In the genomic region with DNA sequence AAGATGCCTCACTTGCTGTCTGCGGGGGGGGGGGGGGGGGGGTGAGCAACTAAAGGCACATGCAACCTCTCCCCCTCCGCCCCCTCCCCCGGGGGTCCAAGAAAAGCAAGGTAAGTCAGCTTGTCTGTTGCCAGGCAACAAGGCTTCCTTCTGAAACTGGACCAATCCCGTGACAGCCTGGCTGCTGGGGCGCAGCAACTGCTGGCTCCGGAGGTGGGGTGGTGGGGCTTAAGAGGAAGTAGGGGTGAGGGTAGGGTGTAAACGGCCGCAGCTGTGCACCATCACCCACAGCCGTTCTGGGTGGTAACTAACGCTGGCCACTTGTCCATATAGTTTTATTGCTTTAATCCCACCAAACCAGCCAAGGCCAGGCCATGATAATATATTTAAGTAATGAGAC, we compare ENCODE assay signal across 7 mouse cellular contexts.
DNase-seq lines count a peak whose midpoint lies in the region; ATAC-seq lines count a peak whose summit lies in the region.

No protein-coding gene starts in this region.

- peak; percentile 38 for DNase-seq in embryo, embryonic 11.5 days (ENCODE audit: low read depth, low spot score)
- peak; percentile 80 for DNase-seq in forebrain, embryonic 14.5 days (ENCODE audit: low spot score)
- peak; percentile 78 for DNase-seq in limb, embryonic 10.5 days (ENCODE audit: low spot score)
- DNase-seq in right cerebral cortex, adult 18-20 months = peak; percentile 49
- no peak for DNase-seq in heart, adult 9 months (ENCODE audit: low spot score in 2 of 2)

- H3K4me2 ChIP-seq in forebrain, embryonic 14.5 days (ENCODE audit: low read length) = peak overlapping the region; percentile 25
- no peak overlapping the region for H3K4me2 ChIP-seq in intestine, embryonic 15.5 days (replicated peaks)

- no peak overlapping the region; the same call in 1 of the 2 replicates for H3K9ac ChIP-seq in forebrain, embryonic 14.5 days (ENCODE audit: low read length)
- no peak overlapping the region for H3K9ac ChIP-seq in intestine, embryonic 15.5 days

- peak; percentile 32 for ATAC-seq in forebrain, embryonic 14.5 days
- no peak for ATAC-seq in intestine, embryonic 15.5 days
- no peak for ATAC-seq in cerebellum, adult (ENCODE audit: insufficient number of reproducible peaks, low FRiP score, low TSS enrichment)

- no peaks in the 10 kb centered on the region for H3K36me3 ChIP-seq in forebrain, embryonic 14.5 days (ENCODE audit: control insufficient read depth, insufficient read depth, low read length)
- no peaks in the 10 kb centered on the region for H3K36me3 ChIP-seq in limb, embryonic 10.5 days
- H3K36me3 ChIP-seq in intestine, embryonic 15.5 days = no peaks in the 10 kb centered on the region

- no peaks in the 10 kb centered on the region for H3K9me3 ChIP-seq in forebrain, embryonic 14.5 days (replicated peaks; ENCODE audit: control insufficient read depth, low read length)
- no peaks in the 10 kb centered on the region for H3K9me3 ChIP-seq in limb, embryonic 10.5 days (replicated peaks)
- H3K9me3 ChIP-seq in intestine, embryonic 15.5 days = no peaks in the 10 kb centered on the region

- H3K27ac ChIP-seq in forebrain, embryonic 14.5 days (ENCODE audit: low read depth, low read length) = no peak overlapping the region
- H3K27ac ChIP-seq in limb, embryonic 10.5 days = peak overlapping the region; percentile 58
- no peak overlapping the region for H3K27ac ChIP-seq in intestine, embryonic 15.5 days

- no peak overlapping the region for H3K4me3 ChIP-seq in forebrain, embryonic 14.5 days (ENCODE audit: low read depth, low read length)
- peak overlapping the region; percentile 26 for H3K4me3 ChIP-seq in limb, embryonic 10.5 days
- no peak overlapping the region for H3K4me3 ChIP-seq in intestine, embryonic 15.5 days (replicated peaks)

- H3K4me1 ChIP-seq in forebrain, embryonic 14.5 days (ENCODE audit: control insufficient read depth, insufficient read depth, low read length) = peaks cover 8% of the 10 kb centered on the region
- peaks cover 36% of the 10 kb centered on the region for H3K4me1 ChIP-seq in limb, embryonic 10.5 days
- H3K4me1 ChIP-seq in intestine, embryonic 15.5 days (replicated peaks) = no peaks in the 10 kb centered on the region

- 5% methylated on average over 9 of the region's 10 CpGs for WGBS in forebrain, embryonic 14.5 days
- WGBS in limb, embryonic 10.5 days = 2% methylated on average over 10 of the region's 10 CpGs
- WGBS in intestine, embryonic 15.5 days = 2% methylated on average over 10 of the region's 10 CpGs

- no peaks in the 10 kb centered on the region for H3K27me3 ChIP-seq in forebrain, embryonic 14.5 days (replicated peaks; ENCODE audit: control insufficient read depth, insufficient read depth, low read length)
- H3K27me3 ChIP-seq in limb, embryonic 10.5 days (ENCODE audit: low read depth, poor library complexity, severe bottlenecking) = peaks cover 81% of the 10 kb centered on the region
- H3K27me3 ChIP-seq in intestine, embryonic 15.5 days (replicated peaks) = no peaks in the 10 kb centered on the region

Comparison
In these comparisons a context has a peak if more than half of its experiments do, and no peak if none do; other contexts are left out.
1. DNase-seq: peak in embryo, embryonic 11.5 days (single experiment), forebrain, embryonic 14.5 days (single experiment), limb, embryonic 10.5 days (single experiment) and right cerebral cortex, adult 18-20 months (single experiment); none in heart, adult 9 months (0 of 2).